Mouse (Mus musculus) bone marrow, adult 2 months (tissue): ENCODE measurements at regions not wholly inside any gene's neighbourhood (a gene's known extent, or its start where the extent isn't known, plus 50 kb on each side); places are given as distances from the start of the nearest gene placed in this dataset.

Experiments used
- H3K27ac ChIP-seq: fragments of 200-500 bp; 2 replicates; pipeline ENCODE4 v1.5.1; 2012; ENCODE audit warnings: low read depth, mild to moderate bottlenecking, control low read depth, inconsistent platforms, low read length; ENCODE audit not compliant: control insufficient read depth, poor library complexity, insufficient read depth
- H3K4me1 ChIP-seq: fragments of 200-500 bp; 2 replicates; pipeline ENCODE4 v1.6.1; 2011; ENCODE audit warnings: low read length; ENCODE audit not compliant: control insufficient read depth, insufficient read depth
- H3K4me3 ChIP-seq: fragments of 200-500 bp; replicated peaks from 2 replicates; pipeline ENCODE3; 2011; ENCODE audit warnings: mild to moderate bottlenecking, low read depth, low read length, control low read depth; ENCODE audit not compliant: control insufficient read depth
- CTCF ChIP-seq: fragments of 200-500 bp; IDR thresholded peaks from 2 replicates; pipeline ENCODE4 v1.5.1; 2011; ENCODE audit warnings: low read length, control low read depth; ENCODE audit not compliant: control insufficient read depth, insufficient read depth
- POLR2A ChIP-seq: fragments of 200-500 bp; IDR thresholded peaks from 2 replicates; pipeline ENCODE4 v1.6.1; 2011; ENCODE audit warnings: low read depth, mild to moderate bottlenecking, control low read depth, low read length, borderline replicate concordance; ENCODE audit not compliant: control insufficient read depth
- WGBS: fragments of 180-500 bp; shearing (Covaris S2); methylation state at CpG from one replicate; pipeline ENCODE4 v1.1.7; 2018; 5-methylcytosine and 5-hydroxymethylcytosine counted together

DNA sequence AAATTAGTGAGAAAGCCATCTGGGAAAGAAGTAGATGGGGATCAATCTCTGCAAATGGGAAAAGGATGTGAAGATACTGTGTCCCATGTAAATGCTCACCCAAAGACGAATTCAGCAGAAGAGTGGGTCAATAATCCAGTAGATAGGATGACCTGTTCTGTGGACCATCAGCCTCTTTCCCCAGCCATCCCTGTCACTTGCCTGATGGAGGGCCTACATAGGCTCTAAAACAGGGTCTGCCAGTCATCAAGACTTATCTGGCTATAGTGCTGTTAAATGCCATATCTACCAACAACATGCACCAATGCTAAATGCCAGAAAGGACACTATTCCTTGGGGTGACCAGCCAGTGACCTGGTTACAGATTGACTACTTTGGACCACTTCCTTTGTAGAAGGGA lies 316.5 kb upstream of the Trpc7 start:
- TF ChIP-seq POLR2A (no peak), CTCF (no peak)
- Histone ChIP-seq H3K4me3 (no peak overlapping the region), H3K4me1 (no peaks in the 10 kb centered on the region), H3K27ac (no peak overlapping the region)
- 45% methylated on average over 1 of the region's 1 CpGs for WGBS

DNA sequence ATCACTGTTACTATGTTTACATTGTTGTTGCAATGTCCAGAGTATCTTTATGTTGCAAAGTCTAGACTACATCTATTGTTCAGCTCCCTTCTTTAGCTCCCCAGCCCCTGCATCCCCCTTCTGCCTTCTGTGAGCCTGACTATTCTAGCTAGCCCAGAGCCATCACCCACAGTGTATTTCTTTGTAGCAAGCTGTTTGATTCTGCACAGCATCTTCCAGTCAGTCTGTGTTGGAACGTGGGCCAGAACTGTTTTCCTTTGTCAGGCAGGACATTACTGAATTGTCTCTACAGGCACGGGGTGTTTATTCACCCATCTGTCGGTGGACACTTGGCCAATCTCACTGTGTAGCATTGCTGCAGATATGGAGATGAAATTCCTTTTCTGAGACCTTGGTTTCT lies 295.4 kb upstream of the Trpc7 start:
- Histone ChIP-seq H3K4me3 (no peak overlapping the region), H3K4me1 (no peaks in the 10 kb centered on the region), H3K27ac (no peak overlapping the region)
- TF ChIP-seq POLR2A (no peak), CTCF (no peak)
- 70% methylated on average over 3 of the region's 3 CpGs for WGBS

- H3K4me3 ChIP-seq, result no peak overlapping the region
- 55% methylated on average over 3 of the region's 3 CpGs for WGBS
- no peaks in the 10 kb centered on the region for H3K4me1 ChIP-seq
- TF ChIP-seq CTCF (no peak), POLR2A (no peak)
- no peak overlapping the region for H3K27ac ChIP-seq
These were observed 293.5 kb upstream of the Trpc7 start for GRCm38 (mm10) chr13:57189246-57189645.

DNA sequence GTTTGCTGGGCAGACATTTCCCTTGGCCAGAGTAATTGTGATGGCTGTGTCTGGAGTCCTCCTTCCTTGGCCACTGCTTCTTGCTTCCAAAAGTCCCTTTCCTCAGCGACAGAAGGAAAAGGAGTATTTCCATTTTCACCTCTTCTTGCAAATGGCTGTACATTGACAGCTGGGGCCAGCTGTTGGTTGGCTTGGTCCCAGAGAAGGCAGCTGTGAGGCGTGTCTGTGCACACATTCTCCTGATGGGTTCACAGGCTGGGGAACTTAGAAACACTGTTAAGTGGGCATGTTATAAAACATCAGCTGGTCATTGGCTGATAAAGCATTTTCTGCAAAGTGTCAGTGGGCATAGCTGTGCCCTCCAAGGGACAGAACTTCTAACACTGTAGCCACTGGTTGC lies 290.4 kb upstream of the Trpc7 start:
- TF ChIP-seq POLR2A (no peak), CTCF (no peak)
- Histone ChIP-seq H3K27ac (no peak overlapping the region; the same call in 1 of the 2 replicates), H3K4me1 (no peaks in the 10 kb centered on the region), H3K4me3 (no peak overlapping the region)
- WGBS, result 73% methylated on average over 2 of the region's 2 CpGs

DNA sequence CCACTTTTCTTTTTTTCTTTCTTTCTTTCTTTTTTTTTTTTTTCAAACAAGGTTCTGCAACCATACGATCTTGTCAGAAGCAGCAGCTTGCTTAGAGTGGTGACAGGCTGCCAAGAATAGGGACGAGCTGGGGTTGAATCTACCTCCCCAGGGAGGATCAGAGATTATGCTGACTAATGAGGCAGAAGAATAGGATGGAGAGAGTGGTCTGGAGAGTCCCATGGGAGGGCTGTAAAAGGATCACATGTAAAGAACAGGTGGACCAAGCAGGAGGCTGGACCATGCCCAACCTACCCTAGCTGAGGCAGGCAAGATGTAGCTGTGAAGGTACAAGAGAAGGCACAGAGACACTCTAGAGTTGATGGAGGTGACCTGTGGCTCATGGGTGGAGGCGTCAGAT lies 274.4 kb upstream of the Trpc7 start:
- Histone ChIP-seq H3K4me3 (no peak overlapping the region), H3K27ac (no peak overlapping the region), H3K4me1 (no peaks in the 10 kb centered on the region)
- 66% methylated on average over 3 of the region's 3 CpGs for WGBS
- TF ChIP-seq CTCF (no peak), POLR2A (no peak)

- no peak overlapping the region for H3K27ac ChIP-seq
- TF ChIP-seq POLR2A (no peak), CTCF (no peak)
- H3K4me3 ChIP-seq, result no peak overlapping the region
- no peaks in the 10 kb centered on the region for H3K4me1 ChIP-seq
- 64% methylated on average over 2 of the region's 2 CpGs for WGBS
These were observed 273.8 kb upstream of the Trpc7 start for GRCm38 (mm10) chr13:57169621-57170020.

DNA sequence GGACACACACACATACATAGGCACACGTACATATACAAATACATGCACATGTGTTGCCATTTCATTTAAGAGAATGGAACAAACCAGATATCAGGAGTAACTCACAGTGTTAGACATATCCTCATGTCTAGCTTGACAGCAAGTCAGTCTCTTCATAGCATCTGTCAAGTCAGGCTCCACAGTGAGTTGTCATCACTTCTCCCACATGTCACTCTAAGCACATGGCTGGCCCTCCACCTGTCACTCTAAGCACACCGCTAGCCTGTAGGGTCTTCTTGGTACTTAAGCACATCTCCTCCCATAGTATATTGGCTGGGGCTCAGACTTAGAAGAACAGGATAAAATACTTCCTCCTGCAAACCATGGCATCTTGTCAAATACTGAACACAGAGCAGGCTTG lies 269.6 kb upstream of the Trpc7 start:
- 78% methylated on average over 2 of the region's 2 CpGs for WGBS
- H3K4me1 ChIP-seq, result no peaks in the 10 kb centered on the region
- TF ChIP-seq POLR2A, result no peak
- TF ChIP-seq CTCF, result no peak

DNA sequence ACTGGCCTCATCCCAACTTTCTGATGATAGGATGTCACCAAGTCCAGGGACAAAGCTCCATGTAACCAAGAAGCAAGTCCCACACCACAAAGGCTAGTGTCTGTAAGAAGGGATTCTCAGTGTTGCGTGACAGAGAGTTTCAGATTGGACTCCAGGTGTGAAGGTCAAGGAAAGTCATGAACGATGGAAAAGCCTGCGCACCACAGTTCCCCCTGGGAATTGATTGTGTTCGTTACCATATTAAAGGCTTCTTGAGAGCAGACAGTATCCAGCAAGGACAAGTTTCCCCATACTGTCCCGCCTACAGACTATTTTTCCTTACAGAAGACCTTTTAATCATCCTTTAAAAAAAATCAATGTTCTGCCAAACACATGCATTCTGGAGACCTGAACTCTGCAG lies 257.0 kb upstream of the Trpc7 start:
- no peaks in the 10 kb centered on the region; the same call in 1 of the 2 replicates for H3K4me1 ChIP-seq
- no peak overlapping the region for H3K27ac ChIP-seq
- WGBS, result 79% methylated on average over 5 of the region's 5 CpGs
- no peak for TF ChIP-seq POLR2A
- TF ChIP-seq CTCF, result no peak
- no peak overlapping the region for H3K4me3 ChIP-seq

More for the DNA sequence above, 269.6 kb upstream of the Trpc7 start:
- H3K4me3 ChIP-seq, result no peak overlapping the region
- H3K27ac ChIP-seq, result no peak overlapping the region

- no peaks in the 10 kb centered on the region; the same call in 1 of the 2 replicates for H3K4me1 ChIP-seq
- H3K27ac ChIP-seq, result no peak overlapping the region
- H3K4me3 ChIP-seq, result no peak overlapping the region
- WGBS, result 72% methylated on average over 2 of the region's 2 CpGs
- TF ChIP-seq CTCF (no peak), POLR2A (no peak)
These were observed 251.8 kb upstream of the Trpc7 start for GRCm38 (mm10) chr13:57147623-57148022.
